ENCODE assay signal across 18 mouse cellular contexts in the genomic region with DNA sequence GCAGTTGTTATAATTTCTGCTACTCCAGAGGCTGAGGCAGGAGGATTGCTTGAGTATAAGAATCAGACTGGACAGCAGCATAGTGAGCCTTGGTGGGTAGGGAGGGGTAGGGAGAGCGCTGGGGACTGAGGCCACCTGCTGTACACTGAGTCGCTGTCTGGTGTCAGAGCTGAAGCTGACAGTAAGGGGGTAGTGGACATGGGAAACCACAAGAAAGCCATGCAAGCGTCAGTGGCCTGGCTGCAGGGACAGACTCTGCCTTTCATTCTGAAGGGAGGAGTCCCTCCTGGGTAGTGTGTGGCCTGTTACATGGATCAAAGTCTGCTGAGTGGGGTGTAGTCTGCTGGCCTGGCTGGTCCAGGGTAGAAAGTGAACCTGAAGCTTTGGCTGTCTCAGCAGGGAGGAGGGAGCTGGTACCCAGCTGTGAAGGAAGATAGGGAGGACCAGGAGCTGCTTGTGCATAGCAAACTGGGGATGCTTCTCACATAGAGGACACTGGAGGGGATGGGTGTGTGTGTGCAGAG. TPM values are rescaled to one million over a fixed set of nuclear protein-coding genes. Genes with fewer than 3 reads are reported as not detected.
A peak's percentile ranks its signal among the peaks of the same experiment; 100 is the strongest.
DNase-seq lines count a peak whose midpoint lies in the region; ATAC-seq and TF ChIP-seq lines count a peak whose summit lies in the region.
"Had no signal": no experiment of that assay in that cellular context is flagged by ENCODE, and none has a peak within 500 bp of the region (broad histone marks: within the 10 kb centered on the region; RNA-seq: fewer than 3 reads in every experiment).

No protein-coding gene starts in this region.

- H3K4me2 ChIP-seq in heart, embryonic 15.5 days = no peak overlapping the region
- no peak overlapping the region for H3K4me2 ChIP-seq in heart, embryonic 11.5 days
- H3K4me2 ChIP-seq in liver, embryonic 16.5 days (ENCODE audit: low read depth, low read length) = no peak overlapping the region
- H3K4me2 ChIP-seq in liver, postnatal 0 days (ENCODE audit: low read depth, low read length) = no peak overlapping the region
- H3K4me2 ChIP-seq in intestine, embryonic 16.5 days (ENCODE audit: low read depth, low read length) = no peak overlapping the region
- H3K4me2 ChIP-seq: limb, embryonic 13.5 days had no signal

- H3K4me3 ChIP-seq in heart, embryonic 15.5 days = no peak overlapping the region
- H3K4me3 ChIP-seq in heart, embryonic 11.5 days (ENCODE audit: low read depth, low read length) = no peak overlapping the region
- H3K4me3 ChIP-seq in liver, embryonic 16.5 days (ENCODE audit: low read depth, low read length) = no peak overlapping the region
- no peak overlapping the region for H3K4me3 ChIP-seq in liver, postnatal 0 days (ENCODE audit: low read depth, low read length)
- H3K4me3 ChIP-seq in brown adipose tissue, adult 24 weeks (ENCODE audit: insufficient read depth, low read depth, low read length) = peak overlapping the region; percentile 14
- no peak overlapping the region for H3K4me3 ChIP-seq in intestine, embryonic 16.5 days (ENCODE audit: low read length)
- H3K4me3 ChIP-seq: erythroblast, embryonic 14.5 days; limb, embryonic 13.5 days had no signal

- peak overlapping the region; percentile 34; the same call in 1 of the 2 replicates for H3K27ac ChIP-seq in heart, embryonic 15.5 days
- H3K27ac ChIP-seq in heart, embryonic 11.5 days (ENCODE audit: low read depth, low read length) = no peak overlapping the region
- H3K27ac ChIP-seq in liver, embryonic 16.5 days (ENCODE audit: low read length) = no peak overlapping the region
- H3K27ac ChIP-seq in liver, postnatal 0 days (ENCODE audit: low read depth) = no peak overlapping the region
- peak overlapping the region; percentile 77 for H3K27ac ChIP-seq in brown adipose tissue, adult 24 weeks (replicated peaks; ENCODE audit: low read depth, low read length)
- H3K27ac ChIP-seq in intestine, embryonic 16.5 days (ENCODE audit: low read length) = no peak overlapping the region
- H3K27ac ChIP-seq: limb, embryonic 13.5 days had no signal

- H3K9ac ChIP-seq in heart, embryonic 15.5 days = no peak overlapping the region
- H3K9ac ChIP-seq in heart, embryonic 11.5 days (ENCODE audit: low read depth, low read length) = no peak overlapping the region
- H3K9ac ChIP-seq in liver, embryonic 16.5 days (ENCODE audit: low read depth, low read length) = no peak overlapping the region
- H3K9ac ChIP-seq in liver, postnatal 0 days (replicated peaks) = no peak overlapping the region
- 0 out of 2 replicates have a peak overlapping the region, but pooled peaks have one; percentile 20 for H3K9ac ChIP-seq in intestine, embryonic 16.5 days (ENCODE audit: low read depth, low read length)
- H3K9ac ChIP-seq: limb, embryonic 13.5 days had no signal

- no peaks in the 10 kb centered on the region for H3K9me3 ChIP-seq in heart, embryonic 15.5 days (replicated peaks)
- no peaks in the 10 kb centered on the region for H3K9me3 ChIP-seq in heart, embryonic 11.5 days (replicated peaks; ENCODE audit: control insufficient read depth, low read length)
- H3K9me3 ChIP-seq in liver, embryonic 16.5 days (replicated peaks; ENCODE audit: control insufficient read depth, low read length) = no peaks in the 10 kb centered on the region
- H3K9me3 ChIP-seq in liver, postnatal 0 days (ENCODE audit: low read length) = no peaks in the 10 kb centered on the region
- no peaks in the 10 kb centered on the region for H3K9me3 ChIP-seq in intestine, embryonic 16.5 days (ENCODE audit: control insufficient read depth, low read length)
- H3K9me3 ChIP-seq: limb, embryonic 13.5 days had no signal

- H3K27me3 ChIP-seq in heart, embryonic 15.5 days = peaks cover 15% of the 10 kb centered on the region
- H3K27me3 ChIP-seq in heart, embryonic 11.5 days (ENCODE audit: control insufficient read depth, insufficient read depth, low read length) = peaks cover 7% of the 10 kb centered on the region
- H3K27me3 ChIP-seq in liver, embryonic 16.5 days (ENCODE audit: control insufficient read depth, insufficient read depth, low read depth, low read length) = peaks cover 7% of the 10 kb centered on the region; the same call in 1 of the 2 replicates
- no peaks in the 10 kb centered on the region for H3K27me3 ChIP-seq in liver, postnatal 0 days (ENCODE audit: insufficient read depth, low read length)
- peaks cover 4% of the 10 kb centered on the region for H3K27me3 ChIP-seq in intestine, embryonic 16.5 days (replicated peaks; ENCODE audit: control insufficient read depth, insufficient read depth, low read length)

- no peak for DNase-seq in liver, postnatal 0 days
- DNase-seq in cerebellum, postnatal 4 days (ENCODE audit: low spot score in 2 of 2) = no peak
- DNase-seq in embryo, embryonic 10 days (ENCODE audit: low spot score) = no peak
- DNase-seq: cerebellum, adult 11 months; layer of hippocampus, postnatal 36 days; lung, postnatal 10 days; retina, postnatal 1 day; thymus, postnatal 4 days had no signal

- TF ChIP-seq CTCF in liver, postnatal 0 days (IDR thresholded peaks at IDR 0.05; ENCODE audit: low read depth) = no peak

- WGBS in heart, embryonic 15.5 days = 38% methylated on average over 3 of the region's 3 CpGs
- WGBS in heart, embryonic 11.5 days (ENCODE audit: insufficient replicate concordance) = 36% methylated on average over 3 of the region's 3 CpGs
- 46% methylated on average over 3 of the region's 3 CpGs for WGBS in liver, embryonic 16.5 days (ENCODE audit: insufficient replicate concordance)
- WGBS in liver, postnatal 0 days (ENCODE audit: insufficient replicate concordance) = 55% methylated on average over 3 of the region's 3 CpGs
- WGBS in intestine, embryonic 16.5 days = 53% methylated on average over 3 of the region's 3 CpGs

- no peaks in the 10 kb centered on the region for H3K36me3 ChIP-seq in heart, embryonic 15.5 days
- no peaks in the 10 kb centered on the region for H3K36me3 ChIP-seq in heart, embryonic 11.5 days (ENCODE audit: control insufficient read depth, insufficient read depth, low read length)
- no peaks in the 10 kb centered on the region for H3K36me3 ChIP-seq in liver, embryonic 16.5 days (ENCODE audit: control insufficient read depth, insufficient read depth)
- H3K36me3 ChIP-seq in liver, postnatal 0 days (replicated peaks; ENCODE audit: insufficient read depth, low read length) = peaks cover 8% of the 10 kb centered on the region; the same call in 1 of the 2 replicates
- H3K36me3 ChIP-seq in intestine, embryonic 16.5 days (ENCODE audit: control insufficient read depth, insufficient read depth, low read length) = 0 out of 2 replicates have a peak, but pooled peaks cover 2% of the 10 kb centered on the region
- H3K36me3 ChIP-seq: limb, embryonic 13.5 days had no signal

- TF ChIP-seq EP300 in liver, postnatal 0 days (IDR thresholded peaks at IDR 0.05; ENCODE audit: low read depth) = no peak

- no peak for ATAC-seq in heart, embryonic 15.5 days (replicated peaks; ENCODE audit: insufficient number of reproducible peaks, insufficient read depth, low FRiP score, low read depth)
- no peak for ATAC-seq in heart, embryonic 11.5 days (replicated peaks; ENCODE audit: insufficient number of reproducible peaks, low FRiP score, low TSS enrichment)
- ATAC-seq in liver, embryonic 16.5 days (ENCODE audit: low read depth) = 0 out of 2 replicates have a peak, but pooled peaks have one; percentile 33
- no peak for ATAC-seq in liver, postnatal 0 days
- ATAC-seq in intestine, embryonic 16.5 days = peak; percentile 70
- ATAC-seq: inflammation-experienced regulatory T-cells, adult 6 months; midbrain, embryonic 16.5 days had no signal

- H3K4me1 ChIP-seq in heart, embryonic 15.5 days (replicated peaks) = peaks cover 47% of the 10 kb centered on the region
- H3K4me1 ChIP-seq in heart, embryonic 11.5 days (ENCODE audit: control insufficient read depth, insufficient read depth, low read length) = peaks cover 22% of the 10 kb centered on the region
- H3K4me1 ChIP-seq in liver, embryonic 16.5 days (ENCODE audit: control insufficient read depth, low read depth, low read length) = no peaks in the 10 kb centered on the region
- H3K4me1 ChIP-seq in liver, postnatal 0 days (ENCODE audit: insufficient read depth) = 0 out of 2 replicates have a peak, but pooled peaks cover 3% of the 10 kb centered on the region
- peaks cover 22% of the 10 kb centered on the region for H3K4me1 ChIP-seq in brown adipose tissue, adult 24 weeks (ENCODE audit: control insufficient read depth, insufficient read depth, insufficient read length, low read length)
- H3K4me1 ChIP-seq in intestine, embryonic 16.5 days (ENCODE audit: control insufficient read depth, insufficient read depth, low read length) = peaks cover 29% of the 10 kb centered on the region

RNA-seq across cellular contexts. Expression of gene 6330409D20Rik, which starts 4.4 kb away (rescaled TPM):
- polyA plus RNA-seq in heart, embryonic 15.5 days (2015; fragmentation: Nextera tagmentation; extraction: Ambion mirVana) = 0.16 TPM in 1 of 2 replicates, not detected in the other
- polyA plus RNA-seq in heart, embryonic 11.5 days (2014; fragmentation: Nextera tagmentation; extraction: Ambion mirVana) = 0.32 and 0.46 TPM in 2 replicates
- polyA plus RNA-seq in liver, embryonic 16.5 days (2015; fragmentation: Nextera tagmentation; extraction: Ambion mirVana) = not detected in 2 replicates
- not detected in 2 replicates for polyA plus RNA-seq in liver, postnatal 0 days (2015; fragmentation: Nextera tagmentation; extraction: Ambion mirVana)
- polyA plus RNA-seq in brown adipose tissue, adult 24 weeks (2012; ENCODE audit: insufficient read depth, insufficient read length, missing spikeins) = not detected in 2 replicates
- 0.26 TPM in 1 of 2 replicates, not detected in the other for polyA plus RNA-seq in intestine, embryonic 16.5 days (2015; fragmentation: Nextera tagmentation; extraction: Ambion mirVana)
- polyA plus RNA-seq: erythroblast, embryonic 14.5 days; large intestine, adult 2 months had no signal

RNA-seq across cellular contexts. Expression of gene Sh2d3c, which starts 15.5 kb away (rescaled TPM):
- 25.7 and 33.4 TPM in 2 replicates for polyA plus RNA-seq in heart, embryonic 15.5 days (2015; fragmentation: Nextera tagmentation; extraction: Ambion mirVana)
- polyA plus RNA-seq in heart, embryonic 11.5 days (2014; fragmentation: Nextera tagmentation; extraction: Ambion mirVana) = 26.4 and 29.1 TPM in 2 replicates
- 7.1 and 8.6 TPM in 2 replicates for polyA plus RNA-seq in liver, embryonic 16.5 days (2015; fragmentation: Nextera tagmentation; extraction: Ambion mirVana)
- polyA plus RNA-seq in liver, postnatal 0 days (2015; fragmentation: Nextera tagmentation; extraction: Ambion mirVana) = 7.6 and 8.3 TPM in 2 replicates
- 4.4 and 6.3 TPM in 2 replicates for polyA plus RNA-seq in brown adipose tissue, adult 24 weeks (2012; ENCODE audit: insufficient read depth, insufficient read length, missing spikeins)
- 26.1 and 26.5 TPM in 2 replicates for polyA plus RNA-seq in intestine, embryonic 16.5 days (2015; fragmentation: Nextera tagmentation; extraction: Ambion mirVana)

RNA-seq across cellular contexts. Expression of gene Tor2a, which starts 20.7 kb away (rescaled TPM):
- polyA plus RNA-seq in heart, embryonic 15.5 days (2015; fragmentation: Nextera tagmentation; extraction: Ambion mirVana) = 31.2 and 41.1 TPM in 2 replicates
- polyA plus RNA-seq in heart, embryonic 11.5 days (2014; fragmentation: Nextera tagmentation; extraction: Ambion mirVana) = 39.8 and 46.6 TPM in 2 replicates
- polyA plus RNA-seq in liver, embryonic 16.5 days (2015; fragmentation: Nextera tagmentation; extraction: Ambion mirVana) = 25.7 and 26.1 TPM in 2 replicates
- 34.6 and 34.7 TPM in 2 replicates for polyA plus RNA-seq in liver, postnatal 0 days (2015; fragmentation: Nextera tagmentation; extraction: Ambion mirVana)
- 16.8 and 17.6 TPM in 2 replicates for polyA plus RNA-seq in brown adipose tissue, adult 24 weeks (2012; ENCODE audit: insufficient read depth, insufficient read length, missing spikeins)
- 73.1 and 74.0 TPM in 2 replicates for polyA plus RNA-seq in intestine, embryonic 16.5 days (2015; fragmentation: Nextera tagmentation; extraction: Ambion mirVana)

RNA-seq across cellular contexts. Expression of gene Cdk9, which starts 23.5 kb away (rescaled TPM):
- polyA plus RNA-seq in heart, embryonic 15.5 days (2015; fragmentation: Nextera tagmentation; extraction: Ambion mirVana) = 45.5 and 66.6 TPM in 2 replicates
- polyA plus RNA-seq in heart, embryonic 11.5 days (2014; fragmentation: Nextera tagmentation; extraction: Ambion mirVana) = 53.8 and 61.2 TPM in 2 replicates
- 40.2 and 43.8 TPM in 2 replicates for polyA plus RNA-seq in liver, embryonic 16.5 days (2015; fragmentation: Nextera tagmentation; extraction: Ambion mirVana)
- polyA plus RNA-seq in liver, postnatal 0 days (2015; fragmentation: Nextera tagmentation; extraction: Ambion mirVana) = 49.5 and 53.7 TPM in 2 replicates
- polyA plus RNA-seq in brown adipose tissue, adult 24 weeks (2012; ENCODE audit: insufficient read depth, insufficient read length, missing spikeins) = 27.3 and 27.6 TPM in 2 replicates
- 83.4 and 86.0 TPM in 2 replicates for polyA plus RNA-seq in intestine, embryonic 16.5 days (2015; fragmentation: Nextera tagmentation; extraction: Ambion mirVana)

RNA-seq across cellular contexts. Expression of gene Fpgs, which starts 32.4 kb away (rescaled TPM):
- 13.8 and 19.7 TPM in 2 replicates for polyA plus RNA-seq in heart, embryonic 15.5 days (2015; fragmentation: Nextera tagmentation; extraction: Ambion mirVana)
- 14.5 and 15.3 TPM in 2 replicates for polyA plus RNA-seq in heart, embryonic 11.5 days (2014; fragmentation: Nextera tagmentation; extraction: Ambion mirVana)
- 49.7 and 56.2 TPM in 2 replicates for polyA plus RNA-seq in liver, embryonic 16.5 days (2015; fragmentation: Nextera tagmentation; extraction: Ambion mirVana)
- 85.3 and 95.9 TPM in 2 replicates for polyA plus RNA-seq in liver, postnatal 0 days (2015; fragmentation: Nextera tagmentation; extraction: Ambion mirVana)
- 2.8 and 2.9 TPM in 2 replicates for polyA plus RNA-seq in brown adipose tissue, adult 24 weeks (2012; ENCODE audit: insufficient read depth, insufficient read length, missing spikeins)
- 29.8 and 32.0 TPM in 2 replicates for polyA plus RNA-seq in intestine, embryonic 16.5 days (2015; fragmentation: Nextera tagmentation; extraction: Ambion mirVana)

Comparison
In these comparisons a context has a peak if more than half of its experiments do, and no peak if none do; other contexts are left out.
1. ATAC-seq: peak in liver, embryonic 16.5 days (single experiment) and intestine, embryonic 16.5 days (single experiment); none in heart, embryonic 15.5 days (single experiment), heart, embryonic 11.5 days (single experiment) and liver, postnatal 0 days (single experiment).
2. H3K27ac ChIP-seq: peak in heart, embryonic 15.5 days (single experiment) and brown adipose tissue, adult 24 weeks (single experiment); none in heart, embryonic 11.5 days (single experiment), liver, embryonic 16.5 days (single experiment), liver, postnatal 0 days (single experiment) and intestine, embryonic 16.5 days (single experiment).